Mouse (Mus musculus) kidney, postnatal 0 days (tissue): ENCODE data around the gene Nf2. TPM values are rescaled to one million over a fixed set of nuclear protein-coding genes. Genes with fewer than 3 reads are reported as not detected.

ENCODE experiments used
- ATAC-seq: fragments of 200-750 bp; cut with Nextera tagmentation; replicated peaks from 2 replicates; pipeline ENCODE4 v1.8.0; 2017; ENCODE audit warnings: low read depth, moderate number of reproducible peaks, moderate TSS enrichment, moderate library complexity; ENCODE audit not compliant: low FRiP score
- DNase-seq: peaks from one replicate; pipeline ENCODE4 v3.0.0-alpha.2; 2016; ENCODE audit warnings: low spot score
- H3K27ac ChIP-seq: fragments of 300-500 bp; sonication (generic); 2 replicates; pipeline ENCODE4 v1.5.1; 2014; ENCODE audit warnings: mild to moderate bottlenecking
- H3K27me3 ChIP-seq: fragments of 300-500 bp; sonication (generic); 2 replicates; pipeline ENCODE4 v1.6.1; 2014; ENCODE audit warnings: low read length, mixed read lengths; ENCODE audit not compliant: insufficient read depth
- H3K36me3 ChIP-seq: fragments of 300-500 bp; sonication (generic); 2 replicates; pipeline ENCODE4 v1.6.1; 2014; ENCODE audit warnings: low read length, mixed read lengths; ENCODE audit not compliant: insufficient read depth
- H3K4me1 ChIP-seq: fragments of 300-500 bp; sonication (generic); replicated peaks from 2 replicates; pipeline ENCODE4 v1.6.1; 2014; ENCODE audit warnings: antibody characterized with exemption, low read length, mixed read lengths; ENCODE audit not compliant: insufficient read depth
- H3K4me2 ChIP-seq: fragments of 300-500 bp; sonication (generic); 2 replicates; pipeline ENCODE4 v1.6.1; 2014; ENCODE audit warnings: mild to moderate bottlenecking, low read length, moderate library complexity, mixed read lengths
- H3K4me3 ChIP-seq: fragments of 300-500 bp; sonication (generic); replicated peaks from 2 replicates; pipeline ENCODE4 v1.5.1; 2014; ENCODE audit warnings: low read depth, low read length
- H3K9ac ChIP-seq: fragments of 300-500 bp; sonication (generic); 2 replicates; pipeline ENCODE4 v1.6.1; 2014; ENCODE audit warnings: low read depth, low read length
- H3K9me3 ChIP-seq: fragments of 300-500 bp; sonication (generic); replicated peaks from 2 replicates; pipeline ENCODE4 v1.6.1; 2016; ENCODE audit warnings: low read length, inconsistent platforms, mixed read lengths
- CTCF ChIP-seq: IDR thresholded peaks from 2 replicates; pipeline ENCODE4 v1.5.1; 2016; ENCODE audit warnings: antibody characterized with exemption, low read depth, mild to moderate bottlenecking, moderate library complexity
- WGBS: fragments of 180-500 bp; shearing (Covaris S2); extraction: QIAGEN DNeasy Blood & Tissue Kit; methylation state at CpG from one replicate; pipeline ENCODE4 v1.1.7; 2014; 5-methylcytosine and 5-hydroxymethylcytosine counted together
- polyA plus RNA-seq: library from polyadenylated mRNA; unstranded; fragments of >200 nt; fragmentation: Nextera tagmentation; extraction: Ambion mirVana; gene quantifications from 2 replicates; pipeline ENCODE4 v1.2.1, GENCODE M21; 2015

The Nf2 gene
- polyA plus RNA-seq, 1 experiment from 2014 or later, result 33.3 TPM

DNA sequence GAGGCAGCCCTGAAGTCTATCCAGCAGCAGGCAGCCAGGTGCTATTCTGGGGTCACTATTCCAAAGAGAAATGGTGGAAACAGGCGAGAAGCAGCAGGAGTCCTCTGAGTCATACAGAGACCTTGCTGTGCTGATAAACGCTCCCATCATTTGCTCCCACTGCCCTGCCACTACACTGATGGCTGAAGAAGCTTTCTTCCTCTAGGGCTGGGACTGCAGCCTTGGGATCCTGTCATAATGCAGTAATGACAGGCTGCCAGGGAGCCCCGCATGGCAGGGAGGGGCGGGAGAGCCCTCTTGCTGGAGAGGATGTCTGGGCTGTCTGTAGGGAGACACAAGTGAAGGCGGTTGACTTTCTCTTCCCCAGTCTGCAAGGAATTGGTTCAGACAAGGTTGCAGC is 84.9 kb downstream of the Nf2 start:
- Histone ChIP-seq H3K36me3 (0 out of 2 replicates have a peak, but pooled peaks cover 3% of the 10 kb centered on the region), H3K4me2 (no peak overlapping the region), H3K27ac (no peak overlapping the region), H3K27me3 (no peaks in the 10 kb centered on the region), H3K9ac (no peak overlapping the region), H3K4me1 (no peaks in the 10 kb centered on the region), H3K4me3 (no peak overlapping the region), H3K9me3 (no peaks in the 10 kb centered on the region)
- no peak for TF ChIP-seq CTCF
- no peak for ATAC-seq
- DNase-seq, result no peak
- 67% methylated on average over 5 of the region's 5 CpGs for WGBS

- no peaks in the 10 kb centered on the region for H3K36me3 ChIP-seq
- H3K9me3 ChIP-seq, result no peaks in the 10 kb centered on the region
- ATAC-seq (no peak), DNase-seq (peak; percentile 39)
- no peak overlapping the region for H3K4me2 ChIP-seq
- no peak overlapping the region for H3K9ac ChIP-seq
- no peaks in the 10 kb centered on the region for H3K27me3 ChIP-seq
- TF ChIP-seq CTCF, result no peak
- no peak overlapping the region for H3K4me3 ChIP-seq
- no peaks in the 10 kb centered on the region for H3K4me1 ChIP-seq
- WGBS, result 18% methylated on average over 5 of the region's 5 CpGs
- no peak overlapping the region for H3K27ac ChIP-seq
These were observed 85.7 kb downstream of the Nf2 start for GRCm38 (mm10) chr11:4763631-4764030.

DNA sequence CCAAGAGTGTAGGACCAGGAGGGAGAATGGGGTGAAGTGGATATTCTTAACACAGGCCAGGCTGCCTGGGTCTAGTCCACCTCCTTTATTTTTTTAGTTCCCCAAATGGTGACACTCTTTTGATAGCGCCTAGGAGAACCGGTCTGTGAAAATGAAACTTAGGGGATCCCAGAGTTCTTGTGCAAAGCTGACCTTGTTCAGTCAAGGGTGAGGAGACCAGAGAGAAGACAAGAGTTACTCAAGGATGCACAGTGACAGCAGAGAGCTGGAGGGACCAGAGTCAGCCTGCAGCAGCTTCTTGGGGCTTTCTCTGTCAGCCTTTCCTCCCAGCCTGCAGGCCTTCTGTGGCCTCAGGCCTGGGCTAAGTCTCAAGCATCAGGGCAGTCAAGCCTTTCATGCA is 86.8 kb downstream of the Nf2 start:
- DNase-seq (no peak), ATAC-seq (no peak)
- Histone ChIP-seq H3K9ac (no peak overlapping the region), H3K27me3 (no peaks in the 10 kb centered on the region), H3K4me2 (no peak overlapping the region), H3K4me1 (no peaks in the 10 kb centered on the region), H3K4me3 (no peak overlapping the region), H3K36me3 (no peaks in the 10 kb centered on the region), H3K9me3 (no peaks in the 10 kb centered on the region), H3K27ac (no peak overlapping the region)
- TF ChIP-seq CTCF, result no peak
- 23% methylated on average over 2 of the region's 2 CpGs for WGBS

- no peaks in the 10 kb centered on the region for H3K4me1 ChIP-seq
- no peak for TF ChIP-seq CTCF
- DNase-seq (no peak), ATAC-seq (no peak)
- H3K4me3 ChIP-seq, result no peak overlapping the region
- H3K9ac ChIP-seq, result no peak overlapping the region
- H3K27ac ChIP-seq, result no peak overlapping the region
- H3K4me2 ChIP-seq, result no peak overlapping the region
- no peaks in the 10 kb centered on the region for H3K9me3 ChIP-seq
- 25% methylated on average over 6 of the region's 6 CpGs for WGBS
- H3K27me3 ChIP-seq, result no peaks in the 10 kb centered on the region
- no peaks in the 10 kb centered on the region for H3K36me3 ChIP-seq
These were observed 87.3 kb downstream of the Nf2 start for GRCm38 (mm10) chr11:4761991-4762390.

GRCm38 (mm10) chr11:4760438-4760837 is 88.9 kb downstream of the Nf2 start:
- Histone ChIP-seq H3K27me3 (no peaks in the 10 kb centered on the region), H3K9me3 (no peaks in the 10 kb centered on the region), H3K36me3 (no peaks in the 10 kb centered on the region), H3K27ac (no peak overlapping the region), H3K9ac (no peak overlapping the region), H3K4me2 (no peak overlapping the region), H3K4me3 (no peak overlapping the region), H3K4me1 (no peaks in the 10 kb centered on the region)
- TF ChIP-seq CTCF, result no peak
- 13% methylated on average over 4 of the region's 4 CpGs for WGBS
- DNase-seq, result peak; percentile 49
- peak; percentile 27; the same call in 1 of the 2 replicates for ATAC-seq

DNA sequence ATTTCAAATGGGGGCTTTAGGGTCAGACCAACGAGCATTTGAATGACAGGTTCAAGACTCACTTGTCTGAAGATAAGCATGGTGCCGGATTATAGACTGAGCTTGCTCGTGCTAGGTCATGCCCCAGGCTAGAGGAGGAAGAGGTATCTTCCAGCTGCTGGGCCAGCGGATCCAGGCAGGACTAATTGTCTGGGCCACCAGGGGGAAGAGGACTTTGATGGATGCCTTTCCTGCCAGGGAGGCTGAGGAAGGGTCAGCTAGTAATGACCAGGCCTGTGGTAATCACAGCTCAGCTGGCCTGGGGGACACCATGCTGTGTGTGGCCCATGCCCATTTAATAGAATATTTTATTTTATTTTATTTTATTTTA is 91.6 kb downstream of the Nf2 start:
- H3K4me2 ChIP-seq, result no peak overlapping the region
- TF ChIP-seq CTCF, result no peak
- H3K27me3 ChIP-seq, result no peaks in the 10 kb centered on the region
- DNase-seq (no peak), ATAC-seq (no peak)
- no peak overlapping the region for H3K9ac ChIP-seq
- H3K4me1 ChIP-seq, result no peaks in the 10 kb centered on the region
- H3K36me3 ChIP-seq, result no peaks in the 10 kb centered on the region
- no peaks in the 10 kb centered on the region for H3K9me3 ChIP-seq
- H3K27ac ChIP-seq, result no peak overlapping the region
- WGBS, result 16% methylated on average over 4 of the region's 4 CpGs
- no peak overlapping the region for H3K4me3 ChIP-seq

GRCm38 (mm10) chr11:4756984-4757788 is 92.2 kb downstream of the Nf2 start:
- no peak for DNase-seq

More at GRCm38 (mm10) chr11:4756984-4757788, 92.2 kb downstream of the Nf2 start:
- Histone ChIP-seq H3K4me1 (no peaks in the 10 kb centered on the region), H3K9me3 (no peaks in the 10 kb centered on the region), H3K27me3 (peaks cover 2% of the 10 kb centered on the region; the same call in 1 of the 2 replicates), H3K36me3 (no peaks in the 10 kb centered on the region), H3K27ac (no peak overlapping the region), H3K4me2 (no peak overlapping the region), H3K4me3 (no peak overlapping the region), H3K9ac (no peak overlapping the region)
- TF ChIP-seq CTCF, result no peak
- no peak for ATAC-seq
- WGBS, result 38% methylated on average over 11 of the region's 11 CpGs
